Mouse (Mus musculus): ENCODE data around the gene Pspn.

- TF ChIP-seq CTCF (IDR thresholded peaks at IDR 0.05; ENCODE audit: low read depth, low read length) (no peak), GATA1 (IDR thresholded peaks at IDR 0.05; ENCODE audit: borderline replicate concordance, low read length) (no peak), POLR2AphosphoS5 (IDR thresholded peaks at IDR 0.05; ENCODE audit: insufficient replicate concordance, low read depth, low read length) (no peak)
Measured at GRCm38 (mm10) chr17:56954871-56955270, 44.9 kb downstream of the Pspn start.

All from G1E (cell line).